7 mouse cellular contexts compared by ENCODE assay signal in the genomic region with DNA sequence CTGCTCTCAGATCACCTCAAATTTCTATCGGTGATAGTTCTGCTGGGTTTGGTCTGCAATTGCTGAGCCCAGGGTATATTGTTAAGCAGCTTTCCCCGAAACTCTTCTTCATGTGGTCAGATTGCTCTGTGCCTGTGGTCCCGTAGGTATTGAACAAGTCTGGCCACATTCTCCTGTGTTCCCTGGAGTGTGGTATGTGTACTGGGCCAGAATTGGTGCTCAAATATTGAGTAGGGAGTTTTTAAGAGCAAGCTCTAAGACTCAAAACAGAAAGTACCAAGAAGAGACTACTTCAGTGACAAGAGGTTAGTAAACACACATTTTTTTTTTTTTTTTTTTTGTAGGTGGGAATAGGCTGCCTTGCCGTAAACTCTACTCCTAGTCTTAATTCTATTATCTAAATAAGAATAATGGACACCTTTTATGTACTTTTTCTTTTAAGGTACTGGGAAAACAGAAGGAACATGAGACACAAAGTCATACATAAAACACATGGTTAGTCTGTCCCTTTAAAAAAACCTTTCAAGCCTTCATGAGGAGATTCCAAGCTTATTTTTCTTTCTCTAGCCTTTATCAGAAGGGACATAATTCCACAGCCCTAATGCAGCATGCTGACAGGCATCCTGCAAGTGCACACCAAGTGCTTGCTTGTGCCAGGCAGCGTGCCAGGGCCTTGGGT. TPM values are rescaled to one million over a fixed set of nuclear protein-coding genes. Genes with fewer than 3 reads are reported as not detected.
DNase-seq lines count a peak whose midpoint lies in the region; ATAC-seq and TF ChIP-seq lines count a peak whose summit lies in the region.

No protein-coding gene starts in this region.

- no peak overlapping the region for H3K4me3 ChIP-seq in hindbrain, embryonic 10.5 days
- H3K4me3 ChIP-seq in hindbrain, embryonic 16.5 days (ENCODE audit: low read length), result no peak overlapping the region
- H3K4me3 ChIP-seq in embryonic facial prominence, embryonic 10.5 days, result no peak overlapping the region
- no peak overlapping the region for H3K4me3 ChIP-seq in lung, embryonic 15.5 days

- intact Hi-C loops in left cerebral cortex, postnatal 14 days (cut with DNase I), result no loop called here

- CTCF ChIA-PET in Patski (lab: Charles Lee), result interaction anchor here (0.7 to 1.2 kb wide), 3 partner anchors 9 to 139 kb away, joined by 3 read pairs; no protein-coding TSS in a partner anchor

- no peaks in the 10 kb centered on the region for H3K36me3 ChIP-seq in hindbrain, embryonic 10.5 days
- H3K36me3 ChIP-seq in hindbrain, embryonic 16.5 days (ENCODE audit: control insufficient read depth, insufficient read depth, low read length), result no peaks in the 10 kb centered on the region
- H3K36me3 ChIP-seq in embryonic facial prominence, embryonic 10.5 days (replicated peaks), result no peaks in the 10 kb centered on the region
- no peaks in the 10 kb centered on the region for H3K36me3 ChIP-seq in lung, embryonic 15.5 days

- POLR2A ChIA-PET in Patski (lab: Charles Lee), result interaction anchor here (0.7 to 1.4 kb wide), 3 partner anchors 11 to 893 kb away, joined by 3 to 4 read pairs (median 3); no protein-coding TSS in a partner anchor

- no peaks in the 10 kb centered on the region for H3K9me3 ChIP-seq in hindbrain, embryonic 10.5 days
- H3K9me3 ChIP-seq in hindbrain, embryonic 16.5 days (ENCODE audit: control insufficient read depth, low read length), result no peaks in the 10 kb centered on the region
- no peaks in the 10 kb centered on the region for H3K9me3 ChIP-seq in embryonic facial prominence, embryonic 10.5 days
- H3K9me3 ChIP-seq in lung, embryonic 15.5 days, result no peaks in the 10 kb centered on the region

- in situ Hi-C loops in Patski (cut with MboI; ENCODE audit: low pct_unique_long_range_greater_than_20kb), result no loop called here

- H3K4me1 ChIP-seq in hindbrain, embryonic 10.5 days (replicated peaks), result peaks cover 12% of the 10 kb centered on the region
- H3K4me1 ChIP-seq in hindbrain, embryonic 16.5 days (ENCODE audit: control insufficient read depth, insufficient read depth, low read depth, low read length), result peaks cover 3% of the 10 kb centered on the region; the same call in 1 of the 2 replicates
- H3K4me1 ChIP-seq in embryonic facial prominence, embryonic 10.5 days, result peaks cover 35% of the 10 kb centered on the region
- H3K4me1 ChIP-seq in lung, embryonic 15.5 days, result peaks cover 52% of the 10 kb centered on the region

- H3K4me2 ChIP-seq in hindbrain, embryonic 16.5 days (ENCODE audit: low read length), result no peak overlapping the region
- peak overlapping the region; percentile 37 for H3K4me2 ChIP-seq in lung, embryonic 15.5 days

- no peak for TF ChIP-seq CTCF in Patski (IDR thresholded peaks at IDR 0.05)

- 90% methylated on average over 5 of the region's 5 CpGs for WGBS in hindbrain, embryonic 10.5 days
- WGBS in hindbrain, embryonic 16.5 days, result 80% methylated on average over 5 of the region's 5 CpGs
- 83% methylated on average over 5 of the region's 5 CpGs for WGBS in embryonic facial prominence, embryonic 10.5 days
- 43% methylated on average over 5 of the region's 5 CpGs for WGBS in lung, embryonic 15.5 days

- H3K27ac ChIP-seq in hindbrain, embryonic 10.5 days, result peak overlapping the region; percentile 59; the same call in 1 of the 2 replicates
- H3K27ac ChIP-seq in hindbrain, embryonic 16.5 days (ENCODE audit: low read depth, low read length), result no peak overlapping the region
- peak overlapping the region; percentile 36; the same call in 1 of the 2 replicates for H3K27ac ChIP-seq in embryonic facial prominence, embryonic 10.5 days (replicated peaks)
- H3K27ac ChIP-seq in lung, embryonic 15.5 days, result peak overlapping the region; percentile 93

- ATAC-seq in hindbrain, embryonic 16.5 days, result no peak
- peak; percentile 2 for ATAC-seq in Patski
- no peak for ATAC-seq in lung, embryonic 15.5 days (ENCODE audit: borderline replicate concordance, extremely low read depth, low FRiP score, low TSS enrichment)
- no peak for ATAC-seq in monocyte, adult 5-6 weeks (replicated peaks; ENCODE audit: insufficient number of reproducible peaks, low FRiP score, low TSS enrichment, poor library complexity, severe bottlenecking)

- H3K27me3 ChIP-seq in hindbrain, embryonic 10.5 days (ENCODE audit: insufficient read depth, poor library complexity, severe bottlenecking), result no peaks in the 10 kb centered on the region
- no peaks in the 10 kb centered on the region for H3K27me3 ChIP-seq in hindbrain, embryonic 16.5 days (replicated peaks; ENCODE audit: control insufficient read depth, insufficient read depth, low read length)
- no peaks in the 10 kb centered on the region for H3K27me3 ChIP-seq in Patski
- no peaks in the 10 kb centered on the region for H3K27me3 ChIP-seq in embryonic facial prominence, embryonic 10.5 days (replicated peaks; ENCODE audit: low read depth, poor library complexity, severe bottlenecking)
- H3K27me3 ChIP-seq in lung, embryonic 15.5 days, result no peaks in the 10 kb centered on the region

- DNase-seq in hindbrain, embryonic 10.5 days (ENCODE audit: low spot score), result no peak
- no peak for DNase-seq in Patski (ENCODE audit: low read depth, low spot score)
- no peak for DNase-seq in embryonic facial prominence, embryonic 10.5 days (ENCODE audit: low spot score)
- DNase-seq in left cerebral cortex, postnatal 14 days (ENCODE audit: low spot score in 2 of 2), result no peak

- H3K9ac ChIP-seq in hindbrain, embryonic 16.5 days (ENCODE audit: low read depth, low read length), result no peak overlapping the region
- H3K9ac ChIP-seq in lung, embryonic 15.5 days, result no peak overlapping the region

RNA-seq across cellular contexts. Expression of a gene that starts 46.2 kb away (rescaled TPM):
- 0.30 TPM in 1 of 2 replicates, not detected in the other for polyA plus RNA-seq in hindbrain, embryonic 10.5 days (2016; fragmentation: Nextera tagmentation; extraction: Ambion mirVana)
- polyA plus RNA-seq in hindbrain, embryonic 16.5 days (2015; fragmentation: Nextera tagmentation; extraction: Ambion mirVana), result 0.23 TPM in 1 of 2 replicates, not detected in the other
- polyA plus RNA-seq in Patski (2021), result not detected
- 0.29 TPM in 1 of 2 replicates, not detected in the other for polyA plus RNA-seq in embryonic facial prominence, embryonic 10.5 days (2016; fragmentation: Nextera tagmentation; extraction: Ambion mirVana)
- 0.36 and 0.62 TPM in 2 replicates for polyA plus RNA-seq in lung, embryonic 15.5 days (2015; fragmentation: Nextera tagmentation; extraction: Ambion mirVana)
- not detected for total RNA-seq in left cerebral cortex, postnatal 14 days (2021)
- total RNA-seq in monocyte, adult 5-6 weeks (2017), result 2.3 TPM in 1 of 3 replicates, not detected in the others
